Mouse (Mus musculus) myocyte (in vitro differentiated cells): ENCODE data around the gene Jakmip3. TPM values are rescaled to one million over a fixed set of nuclear protein-coding genes. Genes with fewer than 3 reads are reported as not detected.

ENCODE experiments used
- H3K27me3 ChIP-seq: one replicate; pipeline ENCODE4 v1.6.1; 2011; ENCODE audit not compliant: control insufficient read depth, insufficient read depth, insufficient read length
- H3K36me3 ChIP-seq: one replicate; pipeline ENCODE4 v1.6.1; 2011; ENCODE audit not compliant: control insufficient read depth, insufficient read depth
- H3K4me2 ChIP-seq: one replicate; pipeline ENCODE4 v1.6.1; 2011; ENCODE audit warnings: low read depth, control low read depth
- H3K4me3 ChIP-seq: one replicate; pipeline ENCODE4 v1.5.1; 2011; ENCODE audit warnings: mild to moderate bottlenecking, control low read depth, moderate library complexity
- H3K79me2 ChIP-seq: one replicate; pipeline ENCODE4 v1.6.1; 2011; ENCODE audit not compliant: control insufficient read depth, insufficient read depth
- H3ac ChIP-seq: one replicate; pipeline ENCODE4 v1.6.1; 2011; ENCODE audit not compliant: control insufficient read depth, insufficient read length
- CEBPB ChIP-seq: IDR thresholded peaks from 2 replicates; pipeline ENCODE4 v1.6.1; 2011; ENCODE audit warnings: mild to moderate bottlenecking, moderate library complexity; ENCODE audit not compliant: poor library complexity, insufficient read depth, severe bottlenecking
- E2F4 ChIP-seq: IDR thresholded peaks from one replicate; pipeline ENCODE4 v1.6.1; 2011; ENCODE audit warnings: mild to moderate bottlenecking, control low read depth, moderate library complexity; ENCODE audit not compliant: insufficient read depth
- MAX ChIP-seq: IDR thresholded peaks from one replicate; pipeline ENCODE4 v1.6.1; 2011; ENCODE audit warnings: low read depth, mild to moderate bottlenecking, control low read depth
- MYOD1 ChIP-seq, 3 experiments: IDR thresholded peaks; one replicate each; pipeline ENCODE4 v1.6.1; 2011; ENCODE audit warnings: control low read depth in 2 of 3, low read depth in 2 of 3, mild to moderate bottlenecking in 2 of 3, moderate library complexity in 1 of 3; ENCODE audit not compliant: insufficient read length in 2 of 3, control insufficient read depth in 1 of 3
- MYOG ChIP-seq, 3 experiments: IDR thresholded peaks; one replicate each; pipeline ENCODE4 v1.6.1; 2011; ENCODE audit warnings: control low read depth in 2 of 3, low read depth in 2 of 3, mild to moderate bottlenecking in 2 of 3; ENCODE audit not compliant: insufficient read length in 2 of 3, control insufficient read depth in 1 of 3, insufficient read depth in 1 of 3
- POLR2A ChIP-seq: IDR thresholded peaks from one replicate; pipeline ENCODE4 v1.6.1; 2011; ENCODE audit warnings: low read depth, mild to moderate bottlenecking, control low read depth, moderate library complexity; ENCODE audit not compliant: insufficient read length
- POLR2AphosphoS2 ChIP-seq: IDR thresholded peaks from one replicate; pipeline ENCODE4 v1.6.1; 2011; ENCODE audit warnings: low read depth, control low read depth; ENCODE audit not compliant: insufficient read length
- REST ChIP-seq: IDR thresholded peaks from one replicate; pipeline ENCODE4 v1.6.1; 2011; ENCODE audit warnings: mild to moderate bottlenecking, control low read depth, moderate library complexity; ENCODE audit not compliant: insufficient read depth, insufficient read length
- SRF ChIP-seq: IDR thresholded peaks from one replicate; pipeline ENCODE4 v1.6.1; 2011; ENCODE audit warnings: low read depth; ENCODE audit not compliant: control insufficient read depth, insufficient read length
- TCF12 ChIP-seq: IDR thresholded peaks from one replicate; pipeline ENCODE4 v1.6.1; 2011; ENCODE audit warnings: mild to moderate bottlenecking, control low read depth; ENCODE audit not compliant: poor library complexity, insufficient read depth, severe bottlenecking
- TCF3 ChIP-seq: IDR thresholded peaks from one replicate; pipeline ENCODE4 v1.6.1; 2011; ENCODE audit warnings: low read depth, control low read depth; ENCODE audit not compliant: insufficient read length
- USF1 ChIP-seq: IDR thresholded peaks from one replicate; pipeline ENCODE4 v1.6.1; 2011; ENCODE audit warnings: low read depth, mild to moderate bottlenecking, control low read depth, moderate library complexity
- polyA plus RNA-seq: library from polyadenylated mRNA; unstranded; fragments of >200 nt; fragmentation: generic; extraction: Trizol; gene quantifications from one replicate; pipeline ENCODE4 v1.2.1, GENCODE M21; 2012; ENCODE audit warnings: missing spikeins

Jakmip3 gene
- polyA plus RNA-seq, 1 experiment, result 0.01 TPM

DNA sequence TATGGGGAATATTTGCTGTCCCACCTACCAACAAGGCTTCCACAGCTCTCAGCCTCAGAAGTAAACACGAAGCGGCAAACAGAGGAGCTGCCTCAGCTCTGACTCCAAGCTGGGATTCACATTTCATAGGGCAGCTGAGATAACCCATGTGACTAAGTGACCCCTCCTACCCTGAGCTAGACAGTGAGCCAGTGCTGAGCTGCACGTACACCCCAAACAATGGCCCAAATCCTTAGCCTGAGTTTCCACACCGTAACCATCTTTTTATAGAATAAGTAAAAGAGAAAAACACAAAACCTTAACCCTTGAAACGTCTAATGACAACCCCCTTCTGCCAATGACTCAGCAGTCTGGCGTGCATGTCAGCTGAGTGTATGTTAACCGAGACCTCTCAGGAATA is 33.5 kb upstream of the Jakmip3 start:
- Histone ChIP-seq H3K27me3 (no peaks in the 10 kb centered on the region), H3ac (no peak overlapping the region), H3K4me3 (peak overlapping the region; percentile 49), H3K36me3 (no peaks in the 10 kb centered on the region), H3K4me2 (peak overlapping the region; percentile 98), H3K79me2 (peaks cover 64% of the 10 kb centered on the region)
- no peak for TF ChIP-seq E2F4
- TF ChIP-seq MYOD1 (IDR thresholded peaks at IDR 0.05; ENCODE audit: control insufficient read depth in 1 of 3, insufficient read length in 2 of 3, low read depth in 2 of 3), result no peak
- TF ChIP-seq CEBPB, result no peak
- TF ChIP-seq POLR2A, result peak; percentile 69
- TF ChIP-seq MYOG (IDR thresholded peaks at IDR 0.05; ENCODE audit: control insufficient read depth in 1 of 3, insufficient read depth in 1 of 3, insufficient read length in 2 of 3, low read depth in 2 of 3), result peak in 1 of 3 experiments; percentile 5
- TF ChIP-seq TCF12, result no peak
- no peak for TF ChIP-seq SRF
- no peak for TF ChIP-seq MAX
- peak; percentile 79 for TF ChIP-seq USF1
- TF ChIP-seq REST, result no peak
- TF ChIP-seq TCF3, result no peak
- peak; percentile 70 for TF ChIP-seq POLR2AphosphoS2

DNA sequence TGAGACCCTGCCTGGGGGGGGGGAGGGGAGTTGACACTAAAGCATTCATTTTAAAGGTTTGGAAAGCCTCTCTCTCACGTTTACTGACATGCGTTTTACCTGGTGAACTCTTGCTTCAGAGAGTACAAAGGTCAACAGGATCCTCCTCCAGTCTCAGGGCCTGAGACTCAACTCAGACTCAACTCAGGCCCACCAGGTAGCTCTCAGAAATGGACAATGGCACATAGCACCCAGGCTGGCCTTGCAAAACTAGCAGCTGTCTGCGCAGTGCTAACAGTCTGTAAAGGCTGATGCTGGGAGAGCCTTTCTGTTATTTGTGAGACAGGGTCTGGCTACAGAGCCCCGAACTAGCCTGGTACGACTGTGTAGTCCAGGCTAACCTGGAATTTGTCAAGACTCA is 32.6 kb upstream of the Jakmip3 start:
- peak overlapping the region; percentile 98 for H3K4me2 ChIP-seq
- H3ac ChIP-seq, result no peak overlapping the region
- no peaks in the 10 kb centered on the region for H3K27me3 ChIP-seq
- H3K4me3 ChIP-seq, result peak overlapping the region; percentile 49
- TF ChIP-seq MYOD1 (IDR thresholded peaks at IDR 0.05; ENCODE audit: control insufficient read depth in 1 of 3, insufficient read length in 2 of 3, low read depth in 2 of 3) (no peak), MYOG (IDR thresholded peaks at IDR 0.05; ENCODE audit: control insufficient read depth in 1 of 3, insufficient read depth in 1 of 3, insufficient read length in 2 of 3, low read depth in 2 of 3) (no peak), SRF (no peak), TCF12 (no peak), CEBPB (no peak), USF1 (no peak), POLR2A (no peak), TCF3 (no peak), MAX (no peak), REST (no peak), POLR2AphosphoS2 (no peak), E2F4 (no peak)
- H3K36me3 ChIP-seq, result no peaks in the 10 kb centered on the region
- peaks cover 55% of the 10 kb centered on the region for H3K79me2 ChIP-seq

DNA sequence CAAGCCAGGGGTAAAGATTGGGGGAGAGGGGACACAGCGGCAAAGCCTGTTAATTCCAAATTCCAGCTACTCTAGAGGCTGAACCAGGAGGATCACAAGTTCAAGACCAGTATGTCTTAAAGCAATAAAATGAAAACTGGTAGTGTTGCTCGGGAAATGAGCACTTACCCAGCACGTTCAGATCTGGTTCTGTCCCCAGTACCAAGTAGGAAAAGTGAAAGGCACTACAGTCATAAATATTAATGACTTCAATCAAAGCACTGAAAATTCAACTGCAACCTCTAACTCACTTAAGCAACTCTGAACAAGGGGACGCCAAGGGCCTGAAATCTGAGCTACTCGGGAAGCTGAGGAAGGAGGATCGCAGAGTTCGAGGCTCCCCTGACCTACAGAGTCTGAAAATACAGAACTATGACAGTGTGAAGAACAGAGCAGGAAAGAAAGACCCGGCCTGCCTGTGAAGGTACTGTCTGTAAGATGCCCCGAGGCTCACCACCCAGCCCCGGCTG is 31.7 kb upstream of the Jakmip3 start:
- peak overlapping the region; percentile 49 for H3K4me3 ChIP-seq
- TF ChIP-seq USF1 (no peak), POLR2AphosphoS2 (no peak)
- H3K36me3 ChIP-seq, result no peaks in the 10 kb centered on the region
- H3K79me2 ChIP-seq, result peaks cover 46% of the 10 kb centered on the region
- peak overlapping the region; percentile 98 for H3K4me2 ChIP-seq
- no peaks in the 10 kb centered on the region for H3K27me3 ChIP-seq
- H3ac ChIP-seq, result peak overlapping the region; percentile 80

DNA sequence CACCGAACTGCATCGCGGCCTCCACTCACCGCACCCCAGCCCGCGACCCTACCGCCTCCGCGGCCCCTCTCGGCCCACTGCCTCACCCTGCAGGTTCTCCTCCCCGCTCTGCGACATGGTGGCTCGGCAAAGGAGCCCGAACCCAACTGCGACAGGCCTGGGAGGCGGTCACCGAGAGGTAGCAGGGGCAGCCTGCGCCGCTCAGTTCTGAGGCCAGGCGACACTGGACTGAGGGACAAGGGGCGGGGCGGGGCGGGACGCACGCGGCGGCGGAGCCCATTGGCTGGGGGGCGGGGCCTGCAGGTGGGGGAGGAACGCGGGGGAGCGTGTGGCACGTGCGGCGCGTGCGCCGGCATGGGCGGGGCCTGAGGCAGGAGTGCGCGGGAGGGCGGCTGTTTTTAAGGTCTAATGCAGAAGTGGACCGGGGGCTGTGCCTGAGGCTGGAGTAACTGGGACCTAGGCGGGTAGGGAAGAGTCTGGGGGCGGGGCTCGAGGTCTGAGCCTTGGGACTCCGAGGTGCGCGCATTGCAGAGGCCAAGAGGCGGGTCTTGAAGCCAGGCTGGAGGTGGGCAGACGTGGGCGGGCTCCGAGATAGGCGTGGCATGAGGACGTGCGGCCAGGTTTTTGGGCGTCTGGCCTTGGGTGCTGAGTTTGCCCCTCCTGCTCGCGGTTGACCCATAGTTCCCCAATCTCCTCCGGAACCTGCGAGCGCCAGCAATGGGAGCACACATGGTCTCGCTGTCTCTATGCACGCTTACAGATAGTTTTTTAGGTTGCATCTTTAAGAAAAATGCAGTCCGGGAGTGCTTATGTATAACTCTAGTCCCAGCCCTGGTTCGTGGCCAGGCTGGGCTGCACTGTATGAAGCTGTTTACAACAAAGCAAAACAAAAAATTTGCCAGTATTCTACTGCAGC is 31.0 kb upstream of the Jakmip3 start, which contains the start of gene Bnip3:
Bnip3 (minus strand) TSS at position 243 of the 916 bp plus-strand sequence.
- no peak for TF ChIP-seq MAX
- no peak for TF ChIP-seq REST
- peak; percentile 90 for TF ChIP-seq POLR2AphosphoS2
- TF ChIP-seq POLR2A, result peak; percentile 96
- peak in 1 of 3 experiments; percentile 4 for TF ChIP-seq MYOD1 (IDR thresholded peaks at IDR 0.05; ENCODE audit: control insufficient read depth in 1 of 3, insufficient read length in 2 of 3, low read depth in 2 of 3)
- peak; percentile 12 for TF ChIP-seq E2F4
- H3K4me2 ChIP-seq, result peak within 1 kb of the TSS; percentile 98
- no peaks in the 10 kb centered on the region for H3K36me3 ChIP-seq
- H3ac ChIP-seq, result peak within 1 kb of the TSS; percentile 80
- H3K79me2 ChIP-seq, result peaks cover 39% of the 10 kb centered on the region
- peaks cover 2% of the 10 kb centered on the region for H3K27me3 ChIP-seq
- peak within 1 kb of the TSS; percentile 49 for H3K4me3 ChIP-seq

DNA sequence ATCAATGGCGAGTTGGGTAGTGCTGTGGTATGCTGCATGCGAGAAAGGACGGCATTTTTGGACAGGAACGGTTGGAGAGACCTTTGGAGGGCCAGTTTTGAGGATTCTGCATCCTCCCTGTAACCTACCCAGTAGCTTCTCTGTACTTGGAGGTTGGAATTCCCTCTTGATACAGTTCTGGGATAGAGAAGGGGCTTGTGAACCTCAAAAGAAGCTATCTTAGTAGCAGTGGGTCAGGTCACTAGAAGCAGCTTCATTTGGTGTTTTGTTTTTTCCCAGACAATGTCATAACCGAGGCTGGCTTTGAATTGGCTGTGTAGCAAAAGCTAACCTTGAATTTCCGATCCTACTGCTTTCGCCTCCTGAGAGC is 30.4 kb upstream of the Jakmip3 start:
- TF ChIP-seq SRF (no peak), MAX (no peak), TCF3 (no peak)
- Histone ChIP-seq H3K36me3 (no peaks in the 10 kb centered on the region), H3K27me3 (peaks cover 7% of the 10 kb centered on the region), H3K4me2 (peak overlapping the region; percentile 91), H3K4me3 (peak overlapping the region; percentile 49), H3ac (peak overlapping the region; percentile 80), H3K79me2 (peaks cover 33% of the 10 kb centered on the region)
